Mouse (Mus musculus) liver, embryonic 14.5 days (tissue): Measurements from ENCODE around the gene Nkx6-1.

ENCODE experiments used
- CTCF ChIP-seq: IDR thresholded peaks from 2 replicates; pipeline ENCODE4 v1.5.1; 2016; ENCODE audit warnings: antibody characterized with exemption, low read depth, control low read depth
- EP300 ChIP-seq: IDR thresholded peaks from 2 replicates; pipeline ENCODE4 v1.6.1; 2016; ENCODE audit warnings: antibody characterized with exemption, low read depth

- no peak for TF ChIP-seq CTCF
- TF ChIP-seq EP300: no peak
Observed at GRCm38 (mm10) chr5:101683340-101683739, 18.5 kb upstream of the Nkx6-1 start.
